ENCODE assay signal across 12 mouse cellular contexts in genomic region chr1:75519576-75519975, GRCm38 (mm10). TPM values are rescaled to one million over a fixed set of nuclear protein-coding genes. Genes with fewer than 3 reads are reported as not detected.
DNase-seq lines count a peak whose midpoint lies in the region; ATAC-seq lines count a peak whose summit lies in the region.
"Had no signal": no experiment of that assay in that cellular context is flagged by ENCODE, and none has a peak within 500 bp of the region (broad histone marks: within the 10 kb centered on the region; RNA-seq: fewer than 3 reads in every experiment).

No protein-coding gene starts in this region.

- no peak for DNase-seq in heart, postnatal 10 days
- DNase-seq in lung, postnatal 25 days (ENCODE audit: low spot score): no peak
- peak; percentile 47 for DNase-seq in adrenal gland, postnatal 25 days
- DNase-seq in gastrocnemius, postnatal 10 days: no peak
- DNase-seq in right cerebral cortex, postnatal 4 days: no peak

- no peaks in the 10 kb centered on the region for H3K27me3 ChIP-seq in heart, embryonic 15.5 days
- H3K27me3 ChIP-seq in lung, embryonic 16.5 days (ENCODE audit: control insufficient read depth, insufficient read depth, low read depth, low read length): no peaks in the 10 kb centered on the region
- H3K27me3 ChIP-seq in stomach, embryonic 14.5 days (ENCODE audit: control insufficient read depth, insufficient read depth, low read length): no peaks in the 10 kb centered on the region
- H3K27me3 ChIP-seq: liver, embryonic 15.5 days had no signal

- H3K36me3 ChIP-seq in heart, embryonic 15.5 days: no peaks in the 10 kb centered on the region
- no peaks in the 10 kb centered on the region for H3K36me3 ChIP-seq in lung, embryonic 16.5 days (ENCODE audit: control insufficient read depth, insufficient read depth, low read length)
- no peaks in the 10 kb centered on the region for H3K36me3 ChIP-seq in stomach, embryonic 14.5 days (ENCODE audit: control insufficient read depth, insufficient read depth, low read length)
- H3K36me3 ChIP-seq: liver, embryonic 15.5 days had no signal

- no peak for ATAC-seq in heart, embryonic 15.5 days (replicated peaks; ENCODE audit: insufficient number of reproducible peaks, insufficient read depth, low FRiP score, low read depth)
- 0 out of 2 replicates have a peak, but pooled peaks have one; percentile 26 for ATAC-seq in lung, embryonic 16.5 days (ENCODE audit: low read depth)
- ATAC-seq in stomach, embryonic 14.5 days (ENCODE audit: insufficient number of reproducible peaks, insufficient read depth, low FRiP score, low read depth): no peak
- ATAC-seq: CD4-positive, CD25-positive, alpha-beta regulatory T cell, adult 4 months; forebrain, embryonic 14.5 days had no signal

- H3K9me3 ChIP-seq in heart, embryonic 15.5 days (replicated peaks): no peaks in the 10 kb centered on the region
- H3K9me3 ChIP-seq in lung, embryonic 16.5 days (ENCODE audit: control insufficient read depth, low read length): no peaks in the 10 kb centered on the region
- H3K9me3 ChIP-seq in stomach, embryonic 14.5 days (ENCODE audit: control insufficient read depth, low read depth, low read length): no peaks in the 10 kb centered on the region
- H3K9me3 ChIP-seq: liver, embryonic 15.5 days had no signal

- intact Hi-C loops in heart, postnatal 10 days (cut with DNase I): no loop called here

- 38% methylated on average over 5 of the region's 5 CpGs for WGBS in heart, embryonic 15.5 days
- 22% methylated on average over 5 of the region's 5 CpGs for WGBS in lung, embryonic 16.5 days
- 34% methylated on average over 5 of the region's 5 CpGs for WGBS in stomach, embryonic 14.5 days

- H3K4me3 ChIP-seq in heart, embryonic 15.5 days: no peak overlapping the region
- no peak overlapping the region for H3K4me3 ChIP-seq in lung, embryonic 16.5 days (ENCODE audit: low read length)
- no peak overlapping the region for H3K4me3 ChIP-seq in stomach, embryonic 14.5 days (ENCODE audit: low read depth, low read length)
- H3K4me3 ChIP-seq: liver, embryonic 15.5 days had no signal

- peaks cover 47% of the 10 kb centered on the region for H3K4me1 ChIP-seq in heart, embryonic 15.5 days (replicated peaks)
- peaks cover 13% of the 10 kb centered on the region for H3K4me1 ChIP-seq in lung, embryonic 16.5 days (replicated peaks; ENCODE audit: control insufficient read depth, insufficient read depth, low read length)
- peaks cover 23% of the 10 kb centered on the region for H3K4me1 ChIP-seq in stomach, embryonic 14.5 days (ENCODE audit: control insufficient read depth, insufficient read depth, low read length)

- H3K27ac ChIP-seq in heart, embryonic 15.5 days: peak overlapping the region; percentile 98
- peak overlapping the region; percentile 62 for H3K27ac ChIP-seq in lung, embryonic 16.5 days (ENCODE audit: low read length)
- H3K27ac ChIP-seq in stomach, embryonic 14.5 days (ENCODE audit: low read length): peak overlapping the region; percentile 96
- H3K27ac ChIP-seq: liver, embryonic 15.5 days had no signal

- H3K4me2 ChIP-seq in heart, embryonic 15.5 days: no peak overlapping the region
- no peak overlapping the region for H3K4me2 ChIP-seq in lung, embryonic 16.5 days (ENCODE audit: low read depth, low read length)
- no peak overlapping the region for H3K4me2 ChIP-seq in stomach, embryonic 14.5 days (replicated peaks; ENCODE audit: low read depth, low read length)
- H3K4me2 ChIP-seq: liver, embryonic 15.5 days had no signal

- no peak overlapping the region for H3K9ac ChIP-seq in heart, embryonic 15.5 days
- H3K9ac ChIP-seq in lung, embryonic 16.5 days (ENCODE audit: low read length): peak overlapping the region; percentile 9; the same call in 1 of the 2 replicates
- H3K9ac ChIP-seq in stomach, embryonic 14.5 days (replicated peaks; ENCODE audit: low read depth, low read length): no peak overlapping the region
- H3K9ac ChIP-seq: liver, embryonic 15.5 days had no signal

RNA-seq across cellular contexts. Expression of gene Stk11ip, which starts 1.8 kb away (rescaled TPM):
- polyA plus RNA-seq in heart, embryonic 15.5 days (2015; fragmentation: Nextera tagmentation; extraction: Ambion mirVana): 10.4 and 15.8 TPM in 2 replicates
- total RNA-seq in heart, postnatal 10 days (2021): 10 to 100 TPM; 12.7 to 13.9 TPM
- polyA plus RNA-seq in lung, embryonic 16.5 days (2015; fragmentation: Nextera tagmentation; extraction: Ambion mirVana): 19.5 and 20.0 TPM in 2 replicates
- total RNA-seq in adrenal gland, postnatal 25 days (2021): 19.2 and 35.4 TPM in 2 replicates
- 16.8 and 19.0 TPM in 2 replicates for polyA plus RNA-seq in stomach, embryonic 14.5 days (2014; fragmentation: Nextera tagmentation; extraction: Ambion mirVana)
- total RNA-seq in gastrocnemius, postnatal 10 days (2021): 1 to 10 TPM; 7.5 to 8.9 TPM

RNA-seq across cellular contexts. Expression of gene Inha, which starts 12.7 kb away (rescaled TPM):
- 4.1 and 5.9 TPM in 2 replicates for polyA plus RNA-seq in heart, embryonic 15.5 days (2015; fragmentation: Nextera tagmentation; extraction: Ambion mirVana)
- 1 to 10 TPM; 5.1 to 8.5 TPM for total RNA-seq in heart, postnatal 10 days (2021)
- 3.8 and 4.1 TPM in 2 replicates for polyA plus RNA-seq in lung, embryonic 16.5 days (2015; fragmentation: Nextera tagmentation; extraction: Ambion mirVana)
- 42.4 and 44.1 TPM in 2 replicates for total RNA-seq in adrenal gland, postnatal 25 days (2021)
- polyA plus RNA-seq in stomach, embryonic 14.5 days (2014; fragmentation: Nextera tagmentation; extraction: Ambion mirVana): 7.2 and 7.4 TPM in 2 replicates
- total RNA-seq in gastrocnemius, postnatal 10 days (2021): 10 to 100 TPM; 11.9 to 12.8 TPM
- total RNA-seq: granulocyte monocyte progenitor cell, adult 5-6 weeks had no signal
- polyA plus RNA-seq: CD4-positive, CD25-positive, alpha-beta regulatory T cell, adult 4 months had no signal

RNA-seq across cellular contexts. Expression of gene Obsl1, which starts 13.3 kb away (rescaled TPM):
- polyA plus RNA-seq in heart, embryonic 15.5 days (2015; fragmentation: Nextera tagmentation; extraction: Ambion mirVana): 95.1 and 122 TPM in 2 replicates
- 100 to 1,000 TPM; 171 to 173 TPM for total RNA-seq in heart, postnatal 10 days (2021)
- polyA plus RNA-seq in lung, embryonic 16.5 days (2015; fragmentation: Nextera tagmentation; extraction: Ambion mirVana): 46.3 and 48.0 TPM in 2 replicates
- total RNA-seq in adrenal gland, postnatal 25 days (2021): 83.1 and 107 TPM in 2 replicates
- polyA plus RNA-seq in stomach, embryonic 14.5 days (2014; fragmentation: Nextera tagmentation; extraction: Ambion mirVana): 77.0 and 79.0 TPM in 2 replicates
- total RNA-seq in gastrocnemius, postnatal 10 days (2021): 100 to 1,000 TPM; 107 to 122 TPM
- total RNA-seq: granulocyte monocyte progenitor cell, adult 5-6 weeks had no signal
- polyA plus RNA-seq: CD4-positive, CD25-positive, alpha-beta regulatory T cell, adult 4 months had no signal

RNA-seq across cellular contexts. Expression of gene Slc4a3, which starts 26.5 kb away (rescaled TPM):
- 28.9 and 33.4 TPM in 2 replicates for polyA plus RNA-seq in heart, embryonic 15.5 days (2015; fragmentation: Nextera tagmentation; extraction: Ambion mirVana)
- total RNA-seq in heart, postnatal 10 days (2021): 100 to 1,000 TPM; 128 to 149 TPM
- 10.2 and 12.3 TPM in 2 replicates for polyA plus RNA-seq in lung, embryonic 16.5 days (2015; fragmentation: Nextera tagmentation; extraction: Ambion mirVana)
- total RNA-seq in adrenal gland, postnatal 25 days (2021): 139 and 184 TPM in 2 replicates
- 16.5 and 19.7 TPM in 2 replicates for polyA plus RNA-seq in stomach, embryonic 14.5 days (2014; fragmentation: Nextera tagmentation; extraction: Ambion mirVana)
- 10 to 100 TPM in 1 of 2 experiments, 1 to 10 TPM in 1; 6.4 to 14.0 TPM for total RNA-seq in gastrocnemius, postnatal 10 days (2021)
- total RNA-seq: granulocyte monocyte progenitor cell, adult 5-6 weeks had no signal
- polyA plus RNA-seq: CD4-positive, CD25-positive, alpha-beta regulatory T cell, adult 4 months had no signal

RNA-seq across cellular contexts. Expression of gene Tmem198, which starts 40.2 kb away (rescaled TPM):
- 0.39 and 0.80 TPM in 2 replicates for polyA plus RNA-seq in heart, embryonic 15.5 days (2015; fragmentation: Nextera tagmentation; extraction: Ambion mirVana)
- total RNA-seq in heart, postnatal 10 days (2021): under 1 TPM; 0.38 to 0.52 TPM
- 0.65 and 1.3 TPM in 2 replicates for polyA plus RNA-seq in lung, embryonic 16.5 days (2015; fragmentation: Nextera tagmentation; extraction: Ambion mirVana)
- 2.8 and 4.1 TPM in 2 replicates for total RNA-seq in adrenal gland, postnatal 25 days (2021)
- polyA plus RNA-seq in stomach, embryonic 14.5 days (2014; fragmentation: Nextera tagmentation; extraction: Ambion mirVana): 1.6 and 1.7 TPM in 2 replicates
- total RNA-seq in gastrocnemius, postnatal 10 days (2021): under 1 TPM; 0.68 to 0.87 TPM
- total RNA-seq: granulocyte monocyte progenitor cell, adult 5-6 weeks had no signal
- polyA plus RNA-seq: CD4-positive, CD25-positive, alpha-beta regulatory T cell, adult 4 months had no signal
